Mouse (Mus musculus): ENCODE data around the gene Vmn2r83.
A peak's percentile ranks its signal among the peaks of the same experiment; 100 is the strongest.

Gene Vmn2r83

GRCm38 (mm10) chr10:79537271-79537670 is 68.7 kb downstream of the Vmn2r83 start:
- DNase-seq (ENCODE audit: low spot score in 2 of 2), result peak in 1 of 2 experiments; percentile 57

GRCm38 (mm10) chr10:79537781-79538180 is 69.2 kb downstream of the Vmn2r83 start:
- DNase-seq (ENCODE audit: low spot score in 2 of 2), result peak in 1 of 2 experiments; percentile 34

GRCm38 (mm10) chr10:79538323-79538722 is 69.8 kb downstream of the Vmn2r83 start:
- peak in 1 of 2 experiments; percentile 44 for DNase-seq (ENCODE audit: low spot score in 2 of 2)

GRCm38 (mm10) chr10:79538873-79539272 is 70.3 kb downstream of the Vmn2r83 start:
- DNase-seq (ENCODE audit: low spot score in 2 of 2), result peak in 1 of 2 experiments; percentile 35

- DNase-seq (ENCODE audit: low spot score in 2 of 2), result peak in 1 of 2 experiments; percentile 51
Measured at GRCm38 (mm10) chr10:79539701-79540495, 71.4 kb downstream of the Vmn2r83 start.

GRCm38 (mm10) chr10:79540746-79541145 is 72.2 kb downstream of the Vmn2r83 start:
- DNase-seq (ENCODE audit: low spot score in 2 of 2), result peak in 1 of 2 experiments; percentile 56

GRCm38 (mm10) chr10:79541522-79541921 is 73.0 kb downstream of the Vmn2r83 start:
- DNase-seq (ENCODE audit: low spot score in 2 of 2), result peak in 1 of 2 experiments; percentile 49

GRCm38 (mm10) chr10:79542171-79542570 is 73.6 kb downstream of the Vmn2r83 start:
- peak in 1 of 2 experiments; percentile 59 for DNase-seq (ENCODE audit: low spot score in 2 of 2)

Data from urinary bladder, postnatal 4 days (tissue).